Comparison of ENCODE assay signal across 43 mouse cellular contexts in the genomic region with DNA sequence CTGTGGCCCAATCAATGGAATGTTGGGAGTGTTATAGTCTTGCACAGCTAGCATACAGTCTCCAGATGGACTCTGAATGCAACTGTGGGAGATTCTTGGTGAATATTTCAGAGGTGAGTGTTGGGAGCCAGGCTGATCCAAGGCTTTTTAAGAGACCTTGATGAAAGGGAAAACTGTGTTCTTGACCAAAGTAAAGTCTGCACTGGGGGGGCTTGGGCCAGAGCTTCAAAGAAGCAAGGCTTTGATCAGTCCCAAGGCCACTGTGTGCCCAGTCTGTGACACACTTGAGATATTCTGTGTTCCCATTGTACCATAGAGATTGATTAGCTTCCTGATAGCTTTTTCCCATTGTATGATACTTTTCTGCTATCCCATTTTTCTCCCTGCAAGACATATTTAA. TPM values are rescaled to one million over a fixed set of nuclear protein-coding genes. Genes with fewer than 3 reads are reported as not detected.
"Had no signal": no experiment of that assay in that cellular context is flagged by ENCODE, and none has a peak within 500 bp of the region (broad histone marks: within the 10 kb centered on the region; RNA-seq: fewer than 3 reads in every experiment).

No protein-coding gene starts in this region.

- H3K4me2 ChIP-seq: heart, embryonic 11.5 days; heart, embryonic 13.5 days; heart, embryonic 15.5 days; hindbrain, embryonic 13.5 days; hindbrain, embryonic 15.5 days; kidney, embryonic 15.5 days; limb, embryonic 13.5 days; limb, embryonic 15.5 days; liver, embryonic 12.5 days had no signal

- H3K27me3 ChIP-seq: heart, embryonic 13.5 days; heart, embryonic 15.5 days; hindbrain, embryonic 13.5 days; hindbrain, embryonic 15.5 days; kidney, embryonic 15.5 days; limb, embryonic 13.5 days; limb, embryonic 15.5 days; liver, embryonic 12.5 days had no signal

- H3K27ac ChIP-seq: heart, adult 2 months; heart, embryonic 13.5 days; heart, embryonic 15.5 days; hindbrain, embryonic 13.5 days; hindbrain, embryonic 15.5 days; kidney, embryonic 15.5 days; kidney, postnatal 0 days; limb, embryonic 13.5 days; limb, embryonic 15.5 days; liver, embryonic 12.5 days; liver, embryonic 14.5 days had no signal

- H3K4me1 ChIP-seq: heart, embryonic 13.5 days; heart, embryonic 15.5 days; hindbrain, embryonic 13.5 days; hindbrain, embryonic 15.5 days; kidney, embryonic 15.5 days; limb, embryonic 13.5 days; limb, embryonic 15.5 days; liver, embryonic 12.5 days had no signal

- H3K9me3 ChIP-seq: heart, embryonic 15.5 days; hindbrain, embryonic 13.5 days; hindbrain, embryonic 15.5 days; limb, embryonic 15.5 days had no signal

- H3K36me3 ChIP-seq: heart, embryonic 13.5 days; heart, embryonic 15.5 days; hindbrain, embryonic 13.5 days; hindbrain, embryonic 15.5 days; kidney, embryonic 15.5 days; limb, embryonic 13.5 days; limb, embryonic 15.5 days; liver, embryonic 12.5 days had no signal

- ATAC-seq: inflammation-experienced regulatory T-cells, adult 6 months; intestine, embryonic 16.5 days; liver, embryonic 12.5 days had no signal

- DNase-seq: gastrocnemius, postnatal 14 days; gastrocnemius, postnatal 36 days; heart, adult 11 months; heart, adult 2 months; heart, postnatal 14 days; heart, postnatal 36 days; kidney, adult 11 months; kidney, adult 2 months; kidney, adult 9 months; kidney, postnatal 14 days; kidney, postnatal 36 days; layer of hippocampus, adult 9-11 months; layer of hippocampus, postnatal 36 days; left cerebral cortex, postnatal 4 days had no signal

- H3K4me3 ChIP-seq: heart, adult 2 months; heart, embryonic 13.5 days; heart, embryonic 15.5 days; hindbrain, embryonic 13.5 days; hindbrain, embryonic 15.5 days; kidney, embryonic 15.5 days; limb, embryonic 13.5 days; limb, embryonic 15.5 days; liver, embryonic 12.5 days had no signal

- H3K9ac ChIP-seq: heart, embryonic 13.5 days; heart, embryonic 15.5 days; hindbrain, embryonic 13.5 days; hindbrain, embryonic 15.5 days; kidney, embryonic 15.5 days; limb, embryonic 13.5 days; limb, embryonic 15.5 days; liver, embryonic 12.5 days; liver, embryonic 14.5 days had no signal

RNA-seq across cellular contexts. Expression of a gene that starts 1.7 kb away (rescaled TPM):
- total RNA-seq: gastrocnemius, adult 18-20 months; gastrocnemius, adult 8-10 months; gastrocnemius, postnatal 14 days; gastrocnemius, postnatal 36 days; heart, adult 2 months; heart, postnatal 14 days; heart, postnatal 36 days; hematopoietic stem cell, adult 5-6 weeks; layer of hippocampus, adult 18-20 months; layer of hippocampus, adult 8-10 months; layer of hippocampus, postnatal 14 days; layer of hippocampus, postnatal 36 days; left cerebral cortex, adult 18-20 months; left cerebral cortex, adult 8-10 months; left cerebral cortex, postnatal 10 days; left cerebral cortex, postnatal 25 days; left cerebral cortex, postnatal 4 days; liver, adult 2 months had no signal
- polyA plus RNA-seq: heart, adult 2 months; heart, embryonic 11.5 days; heart, embryonic 13.5 days; heart, embryonic 15.5 days; heart, postnatal 0 days; hindbrain, embryonic 11.5 days; hindbrain, embryonic 13.5 days; hindbrain, embryonic 15.5 days; inflammation-experienced regulatory T-cells, adult 6 months; intestine, embryonic 16.5 days; kidney, adult 2 months; kidney, embryonic 15.5 days; kidney, postnatal 0 days; large intestine, adult 2 months; limb, embryonic 11.5 days; limb, embryonic 13.5 days; limb, embryonic 15.5 days; liver, adult 2 months; liver, embryonic 12.5 days; liver, embryonic 14.5 days; liver, embryonic 16.5 days had no signal

RNA-seq across cellular contexts. Expression of a gene that starts 36.5 kb away (rescaled TPM):
- total RNA-seq: gastrocnemius, adult 18-20 months; gastrocnemius, adult 8-10 months; gastrocnemius, postnatal 14 days; gastrocnemius, postnatal 36 days; heart, adult 2 months; heart, postnatal 14 days; heart, postnatal 36 days; hematopoietic stem cell, adult 5-6 weeks; layer of hippocampus, adult 18-20 months; layer of hippocampus, adult 8-10 months; layer of hippocampus, postnatal 14 days; layer of hippocampus, postnatal 36 days; left cerebral cortex, adult 18-20 months; left cerebral cortex, adult 8-10 months; left cerebral cortex, postnatal 10 days; left cerebral cortex, postnatal 25 days; left cerebral cortex, postnatal 4 days; liver, adult 2 months had no signal
- polyA plus RNA-seq: heart, adult 2 months; heart, embryonic 11.5 days; heart, embryonic 13.5 days; heart, embryonic 15.5 days; heart, postnatal 0 days; hindbrain, embryonic 11.5 days; hindbrain, embryonic 13.5 days; hindbrain, embryonic 15.5 days; inflammation-experienced regulatory T-cells, adult 6 months; intestine, embryonic 16.5 days; kidney, adult 2 months; kidney, embryonic 15.5 days; kidney, postnatal 0 days; large intestine, adult 2 months; limb, embryonic 11.5 days; limb, embryonic 13.5 days; limb, embryonic 15.5 days; liver, adult 2 months; liver, embryonic 12.5 days; liver, embryonic 14.5 days; liver, embryonic 16.5 days had no signal

RNA-seq across cellular contexts. Expression of a gene that starts 51.7 kb away (rescaled TPM):
- total RNA-seq: gastrocnemius, adult 18-20 months; gastrocnemius, adult 8-10 months; gastrocnemius, postnatal 14 days; gastrocnemius, postnatal 36 days; heart, adult 2 months; heart, postnatal 14 days; heart, postnatal 36 days; hematopoietic stem cell, adult 5-6 weeks; layer of hippocampus, adult 18-20 months; layer of hippocampus, adult 8-10 months; layer of hippocampus, postnatal 14 days; layer of hippocampus, postnatal 36 days; left cerebral cortex, adult 18-20 months; left cerebral cortex, adult 8-10 months; left cerebral cortex, postnatal 10 days; left cerebral cortex, postnatal 25 days; left cerebral cortex, postnatal 4 days; liver, adult 2 months had no signal
- polyA plus RNA-seq: heart, adult 2 months; heart, embryonic 11.5 days; heart, embryonic 13.5 days; heart, embryonic 15.5 days; heart, postnatal 0 days; hindbrain, embryonic 11.5 days; hindbrain, embryonic 13.5 days; hindbrain, embryonic 15.5 days; inflammation-experienced regulatory T-cells, adult 6 months; intestine, embryonic 16.5 days; kidney, adult 2 months; kidney, embryonic 15.5 days; large intestine, adult 2 months; limb, embryonic 11.5 days; limb, embryonic 13.5 days; limb, embryonic 15.5 days; liver, adult 2 months; liver, embryonic 12.5 days; liver, embryonic 14.5 days; liver, embryonic 16.5 days had no signal
